Mouse (Mus musculus) hindbrain, embryonic 14.5 days (tissue): ENCODE results near the gene Dnajb6. TPM values are rescaled to one million over a fixed set of nuclear protein-coding genes. Genes with fewer than 3 reads are reported as not detected.
"Not testable (repeated sequence)": the region's sequence is repeated elsewhere in the genome, so short reads cannot be mapped to it uniquely, and the experiment has no call there.

Experiments
- ATAC-seq: fragments of 200-750 bp; cut with Nextera tagmentation; 2 replicates; pipeline ENCODE4 v1.8.0; 2017; ENCODE audit warnings: moderate number of reproducible peaks, mild to moderate bottlenecking, moderate TSS enrichment, moderate library complexity; ENCODE audit not compliant: low FRiP score
- DNase-seq: peaks from one replicate; pipeline ENCODE4 v3.0.0-alpha.2; 2015; ENCODE audit warnings: low spot score
- H3K27ac ChIP-seq: fragments of 300-500 bp; sonication (generic); 2 replicates; pipeline ENCODE4 v1.5.1; 2014; ENCODE audit warnings: mild to moderate bottlenecking, moderate library complexity
- H3K27me3 ChIP-seq: fragments of 300-500 bp; sonication (generic); 2 replicates; pipeline ENCODE4 v1.6.1; 2014; ENCODE audit warnings: mild to moderate bottlenecking, low read length, mixed read lengths; ENCODE audit not compliant: control insufficient read depth, insufficient read depth
- H3K36me3 ChIP-seq: fragments of 300-500 bp; sonication (generic); replicated peaks from 2 replicates; pipeline ENCODE4 v1.6.1; 2014; ENCODE audit not compliant: control insufficient read depth, insufficient read depth
- H3K4me1 ChIP-seq: fragments of 300-500 bp; sonication (generic); replicated peaks from 2 replicates; pipeline ENCODE4 v1.6.1; 2014; ENCODE audit warnings: antibody characterized with exemption, low read length, mixed read lengths; ENCODE audit not compliant: control insufficient read depth, insufficient read depth
- H3K4me2 ChIP-seq: fragments of 300-500 bp; sonication (generic); replicated peaks from 2 replicates; pipeline ENCODE4 v1.6.1; 2014; ENCODE audit warnings: mild to moderate bottlenecking, moderate library complexity
- H3K4me3 ChIP-seq: fragments of 300-500 bp; sonication (generic); replicated peaks from 2 replicates; pipeline ENCODE4 v1.5.1; 2014; ENCODE audit warnings: mild to moderate bottlenecking, low read length
- H3K9ac ChIP-seq: fragments of 300-500 bp; sonication (generic); 2 replicates; pipeline ENCODE4 v1.6.1; 2014
- H3K9me3 ChIP-seq: fragments of 300-500 bp; sonication (generic); 2 replicates; pipeline ENCODE4 v1.6.1; 2016; ENCODE audit warnings: low read length; ENCODE audit not compliant: control insufficient read depth
- WGBS: fragments of 180-500 bp; shearing (Covaris S2); extraction: QIAGEN DNeasy Blood & Tissue Kit; methylation state at CpG from one replicate; pipeline ENCODE4 v1.1.7; 2014; 5-methylcytosine and 5-hydroxymethylcytosine counted together
- polyA plus RNA-seq: library from polyadenylated mRNA; unstranded; fragments of >200 nt; fragmentation: Nextera tagmentation; extraction: Ambion mirVana; gene quantifications from 2 replicates; pipeline ENCODE4 v1.2.1, GENCODE M21; 2014

Dnajb6 gene
- polyA plus RNA-seq, 1 experiment from 2014 or later = 304 TPM

GRCm38 (mm10) chr5:29725369-29725768, 10.1 kb upstream of the Dnajb6 start:
- DNase-seq = no peak
- H3K27ac ChIP-seq = no peak overlapping the region
- H3K9me3 ChIP-seq = no peaks in the 10 kb centered on the region
- H3K27me3 ChIP-seq = no peaks in the 10 kb centered on the region
- no peaks in the 10 kb centered on the region for H3K36me3 ChIP-seq
- no peak overlapping the region for H3K9ac ChIP-seq
- ATAC-seq = no peak
- WGBS = 82% methylated on average over 2 of the region's 2 CpGs
- H3K4me2 ChIP-seq = no peak overlapping the region
- no peak overlapping the region for H3K4me3 ChIP-seq
- H3K4me1 ChIP-seq = no peaks in the 10 kb centered on the region

DNA sequence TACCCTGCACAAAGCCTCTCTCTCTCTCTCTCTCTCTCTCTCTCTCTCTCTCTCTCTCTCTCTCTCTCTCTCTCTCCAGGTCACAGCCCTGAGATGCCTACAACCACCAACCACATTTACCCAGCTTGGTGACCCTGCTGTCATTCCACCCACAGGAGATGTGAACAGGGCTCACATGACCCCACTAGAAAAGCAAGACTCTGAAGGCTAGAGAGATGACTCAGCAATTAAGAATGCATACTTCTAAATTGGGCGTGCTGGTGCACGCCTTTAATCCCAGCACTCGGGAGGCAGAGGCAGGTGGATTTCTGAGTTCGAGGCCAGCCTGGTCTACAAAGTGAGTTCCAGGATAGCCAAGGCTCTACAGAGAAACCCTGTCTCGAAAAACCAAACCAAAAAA, 9.4 kb upstream of the Dnajb6 start:
- not testable (repeated sequence) for DNase-seq, H3K4me1 ChIP-seq, H3K27ac ChIP-seq, H3K27me3 ChIP-seq, H3K9me3 ChIP-seq, H3K4me3 ChIP-seq, H3K4me2 ChIP-seq, H3K36me3 ChIP-seq, ATAC-seq, H3K9ac ChIP-seq
- WGBS = 86% methylated on average over 5 of the region's 5 CpGs

GRCm38 (mm10) chr5:29734831-29735510, 517 bp upstream of the Dnajb6 start:
- ATAC-seq (no peak; the same call in 1 of the 2 replicates), DNase-seq (no peak)
- 54% methylated on average over 6 of the region's 6 CpGs for WGBS

DNA sequence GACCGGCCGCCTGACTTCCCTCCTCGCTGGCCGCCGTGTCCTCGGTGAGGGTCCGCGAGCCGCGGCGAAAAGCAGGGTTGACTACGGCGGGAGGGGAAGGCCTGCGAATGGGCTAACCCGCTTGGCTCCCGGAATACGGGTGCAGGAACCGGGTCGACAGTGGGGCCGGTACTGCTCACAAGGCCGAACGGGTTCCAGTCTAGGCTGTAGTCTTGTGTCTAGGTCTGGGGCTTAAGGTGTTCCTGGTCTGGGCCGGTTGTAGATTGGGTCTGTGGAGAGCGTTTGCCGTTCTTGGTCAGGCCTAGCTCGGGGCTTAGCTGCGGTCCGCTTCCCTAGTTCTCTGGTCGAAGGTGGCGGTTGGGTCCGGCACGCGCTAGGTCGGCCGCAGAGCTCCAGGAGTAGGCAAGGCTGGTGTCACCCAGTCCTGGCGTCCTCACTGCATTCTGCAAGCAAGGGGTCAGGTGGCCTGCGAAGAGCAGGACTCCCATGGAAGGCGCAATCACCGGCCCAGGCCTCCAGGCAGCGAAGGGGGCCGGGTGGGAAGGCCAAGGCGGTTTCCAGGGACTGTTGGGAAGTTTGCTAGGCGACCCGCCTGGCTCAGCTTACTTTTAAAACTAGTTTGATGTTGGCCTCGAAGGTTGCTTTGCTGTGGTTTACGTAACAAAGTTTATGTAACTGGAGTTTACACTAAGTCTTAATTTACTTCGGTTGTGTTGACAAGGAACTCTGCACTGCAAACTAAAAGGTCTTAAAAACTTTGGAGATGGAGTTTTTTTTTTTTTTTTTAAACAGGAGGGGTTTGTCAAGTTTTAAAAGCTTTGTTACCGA, 799 bp downstream of the Dnajb6 start:
- Histone ChIP-seq H3K4me1 (peaks cover 22% of the 10 kb centered on the region), H3K36me3 (no peaks in the 10 kb centered on the region), H3K4me3 (peak overlapping the region; percentile 89), H3K4me2 (peak overlapping the region; percentile 91), H3K27me3 (no peaks in the 10 kb centered on the region), H3K9ac (peak overlapping the region; percentile 86), H3K27ac (peak overlapping the region; percentile 94), H3K9me3 (no peaks in the 10 kb centered on the region)
- DNase-seq = peak; percentile 36
- peak; percentile 67; the same call in 1 of the 2 replicates for ATAC-seq
- 2% methylated on average over 47 of the region's 48 CpGs for whole genome bisulfite sequencing

More at GRCm38 (mm10) chr5:29734831-29735510, 517 bp upstream of the Dnajb6 start:
- no peaks in the 10 kb centered on the region for H3K36me3 ChIP-seq
- peak overlapping the region; percentile 94 for H3K27ac ChIP-seq
- peak overlapping the region; percentile 89 for H3K4me3 ChIP-seq
- H3K4me1 ChIP-seq = peaks cover 22% of the 10 kb centered on the region
- peak overlapping the region; percentile 91 for H3K4me2 ChIP-seq
- no peaks in the 10 kb centered on the region for H3K9me3 ChIP-seq
- H3K27me3 ChIP-seq = no peaks in the 10 kb centered on the region
- peak overlapping the region; percentile 86 for H3K9ac ChIP-seq

GRCm38 (mm10) chr5:29736942-29737341, 1.5 kb downstream of the Dnajb6 start:
- 60% methylated on average over 9 of the region's 9 CpGs for WGBS
- Histone ChIP-seq H3K4me3 (peak overlapping the region; percentile 89), H3K4me2 (peak overlapping the region; percentile 91), H3K27me3 (no peaks in the 10 kb centered on the region), H3K9ac (peak overlapping the region; percentile 86), H3K27ac (no peak overlapping the region), H3K36me3 (no peaks in the 10 kb centered on the region; the same call in 1 of the 2 replicates), H3K4me1 (peaks cover 22% of the 10 kb centered on the region), H3K9me3 (no peaks in the 10 kb centered on the region)
- DNase-seq (no peak), ATAC-seq (no peak)

DNA sequence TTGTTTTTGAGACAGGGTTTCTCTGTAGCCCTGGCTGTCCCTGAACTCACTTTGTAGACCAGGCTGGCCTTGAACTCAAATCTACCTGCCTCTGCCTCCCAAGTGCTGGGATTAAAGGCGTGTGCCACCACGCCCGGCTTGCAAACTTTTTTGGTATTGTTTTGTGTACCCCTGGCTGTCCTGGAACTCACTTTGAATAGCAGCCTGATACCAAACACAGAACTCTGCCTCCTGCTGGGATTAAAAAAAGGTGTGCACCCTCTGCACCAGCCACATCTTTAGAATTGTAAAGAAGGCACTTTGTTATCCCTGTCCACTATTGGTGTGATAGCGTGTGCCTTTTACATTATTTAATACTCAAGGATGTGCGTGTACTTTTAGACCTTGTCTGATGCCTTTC, 2.0 kb downstream of the Dnajb6 start:
- no peak overlapping the region for H3K9ac ChIP-seq
- peak overlapping the region; percentile 91 for H3K4me2 ChIP-seq
- 92% methylated on average over 5 of the region's 5 CpGs for WGBS
- DNase-seq (no peak), ATAC-seq (no peak)
- no peaks in the 10 kb centered on the region for H3K27me3 ChIP-seq
- peaks cover 4% of the 10 kb centered on the region; the same call in 1 of the 2 replicates for H3K36me3 ChIP-seq
- H3K9me3 ChIP-seq = no peaks in the 10 kb centered on the region
- H3K4me3 ChIP-seq = 0 out of 2 replicates have a peak overlapping the region, but pooled peaks have one; percentile 89
- no peak overlapping the region for H3K27ac ChIP-seq
- H3K4me1 ChIP-seq = peaks cover 22% of the 10 kb centered on the region

DNA sequence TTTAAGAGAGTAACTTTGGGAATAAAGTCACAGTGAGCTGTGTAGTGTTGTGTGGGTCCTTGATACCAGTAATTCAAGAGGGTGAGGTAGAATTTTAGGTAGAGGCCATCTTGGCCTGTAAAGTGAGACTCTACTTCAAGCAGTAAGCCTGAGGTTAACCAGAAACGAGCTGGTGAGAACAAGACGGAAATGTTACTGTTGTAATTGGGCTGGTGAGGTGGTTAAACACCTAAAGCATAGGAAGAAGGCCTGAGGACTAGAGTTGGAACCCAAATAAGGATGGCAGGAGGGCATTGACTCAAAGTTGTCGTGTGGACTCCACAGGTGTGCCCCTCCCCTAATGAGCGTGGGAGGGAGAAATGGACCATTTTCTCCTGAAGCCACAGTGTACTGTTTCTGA, 2.6 kb downstream of the Dnajb6 start:
- Histone ChIP-seq H3K4me1 (peaks cover 22% of the 10 kb centered on the region), H3K4me3 (no peak overlapping the region), H3K36me3 (peaks cover 8% of the 10 kb centered on the region; the same call in 1 of the 2 replicates), H3K27me3 (no peaks in the 10 kb centered on the region), H3K4me2 (no peak overlapping the region), H3K27ac (no peak overlapping the region), H3K9me3 (no peaks in the 10 kb centered on the region), H3K9ac (no peak overlapping the region)
- 85% methylated on average over 4 of the region's 4 CpGs for WGBS
- ATAC-seq (no peak), DNase-seq (no peak)

- no peak overlapping the region for H3K4me2 ChIP-seq
- DNase-seq (no peak), ATAC-seq (no peak)
- H3K9me3 ChIP-seq = no peaks in the 10 kb centered on the region
- no peak overlapping the region for H3K27ac ChIP-seq
- H3K27me3 ChIP-seq = no peaks in the 10 kb centered on the region
- H3K36me3 ChIP-seq = peaks cover 8% of the 10 kb centered on the region; the same call in 1 of the 2 replicates
- no peak overlapping the region for H3K9ac ChIP-seq
- H3K4me3 ChIP-seq = no peak overlapping the region
- WGBS = 82% methylated on average over 1 of the region's 1 CpGs
- peaks cover 15% of the 10 kb centered on the region for H3K4me1 ChIP-seq
These were observed 5.2 kb downstream of the Dnajb6 start for GRCm38 (mm10) chr5:29740651-29741050.

DNA sequence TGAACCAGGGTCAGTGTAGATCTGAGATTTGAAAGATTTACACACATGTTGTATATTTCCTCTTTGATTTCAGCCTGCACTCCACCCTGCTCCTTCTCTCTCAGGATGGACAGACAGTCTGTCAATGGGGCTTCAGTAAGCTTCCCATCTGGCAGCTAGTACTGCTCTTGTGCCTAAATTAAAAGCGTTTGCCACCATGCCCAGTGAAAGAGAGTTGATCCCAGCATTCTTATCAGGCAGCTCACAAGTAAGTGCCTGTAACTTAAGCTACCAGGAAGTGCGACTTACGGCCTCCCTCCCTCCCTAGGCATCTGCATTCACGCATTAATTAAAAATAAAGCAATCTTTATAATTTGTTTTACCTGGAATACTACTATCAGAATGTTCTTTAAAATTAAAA, 5.6 kb downstream of the Dnajb6 start:
- no peak overlapping the region for H3K27ac ChIP-seq
- peaks cover 15% of the 10 kb centered on the region for H3K4me1 ChIP-seq
- no peak overlapping the region for H3K4me2 ChIP-seq
- no peak overlapping the region for H3K9ac ChIP-seq
- peaks cover 8% of the 10 kb centered on the region; the same call in 1 of the 2 replicates for H3K36me3 ChIP-seq
- DNase-seq = no peak
- H3K9me3 ChIP-seq = no peaks in the 10 kb centered on the region
- no peaks in the 10 kb centered on the region for H3K27me3 ChIP-seq
- WGBS = 87% methylated on average over 4 of the region's 4 CpGs
- no peak for ATAC-seq
- no peak overlapping the region for H3K4me3 ChIP-seq
